Mouse (Mus musculus): ENCODE measurements around the gene Gins3. TPM values are rescaled to one million over a fixed set of nuclear protein-coding genes. Genes with fewer than 3 reads are reported as not detected.

Gins3 gene
- polyA plus RNA-seq, 1 experiment from 2014 or later: 2.6 TPM

DNA sequence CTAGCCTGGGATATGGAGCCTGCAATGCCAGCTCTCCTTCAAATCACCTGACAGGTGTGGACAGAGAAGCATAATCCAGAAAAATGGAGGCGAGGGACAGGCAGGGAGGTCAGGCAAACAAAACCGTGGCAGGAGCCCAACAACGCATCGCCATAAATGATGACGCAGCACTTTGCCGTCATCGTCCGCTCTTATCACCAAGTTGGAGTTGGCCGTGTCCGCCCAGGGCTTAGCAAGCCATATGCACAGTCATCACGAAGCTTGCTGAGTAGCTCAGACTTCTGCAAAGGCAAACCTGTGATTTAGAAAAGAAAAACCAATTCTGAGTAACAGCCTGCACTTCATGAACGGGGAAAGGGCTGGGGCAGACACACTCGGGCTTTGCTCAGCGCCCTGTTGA lies 22.5 kb upstream of the Gins3 start:
- 78% methylated on average over 14 of the region's 14 CpGs for WGBS (ENCODE audit: missing documents)
- Histone ChIP-seq H3K36me3 (ENCODE audit: inconsistent target) (no peaks in the 10 kb centered on the region), H3K4me3 (ENCODE audit: inconsistent target) (no peak overlapping the region), H3K27ac (no peak overlapping the region), H3K79me2 (ENCODE audit: inconsistent target) (no peaks in the 10 kb centered on the region)

DNA sequence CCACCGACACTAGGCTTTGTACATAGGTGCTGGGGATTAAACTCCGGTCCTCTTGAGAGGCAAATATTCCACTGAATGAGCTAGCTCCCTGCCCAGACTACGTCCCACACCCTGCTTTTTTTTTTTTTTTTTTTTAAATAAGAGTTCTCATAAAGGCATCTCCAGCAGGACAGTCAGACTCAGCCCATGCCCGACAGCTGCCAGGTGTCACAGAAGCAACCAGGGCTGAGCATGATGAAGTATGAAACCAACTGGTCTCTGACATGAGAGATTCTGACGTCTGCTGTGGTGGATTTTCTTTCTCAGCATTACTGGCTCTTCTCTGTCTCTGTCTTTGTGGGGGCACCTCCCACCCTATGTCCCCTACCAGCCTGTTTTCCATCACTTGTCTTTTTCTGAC lies 21.5 kb upstream of the Gins3 start:
- Histone ChIP-seq H3K4me3 (ENCODE audit: inconsistent target) (no peak overlapping the region), H3K79me2 (ENCODE audit: inconsistent target) (no peaks in the 10 kb centered on the region), H3K36me3 (ENCODE audit: inconsistent target) (no peaks in the 10 kb centered on the region), H3K27ac (no peak overlapping the region)
- WGBS (ENCODE audit: missing documents): 82% methylated on average over 5 of the region's 5 CpGs

DNA sequence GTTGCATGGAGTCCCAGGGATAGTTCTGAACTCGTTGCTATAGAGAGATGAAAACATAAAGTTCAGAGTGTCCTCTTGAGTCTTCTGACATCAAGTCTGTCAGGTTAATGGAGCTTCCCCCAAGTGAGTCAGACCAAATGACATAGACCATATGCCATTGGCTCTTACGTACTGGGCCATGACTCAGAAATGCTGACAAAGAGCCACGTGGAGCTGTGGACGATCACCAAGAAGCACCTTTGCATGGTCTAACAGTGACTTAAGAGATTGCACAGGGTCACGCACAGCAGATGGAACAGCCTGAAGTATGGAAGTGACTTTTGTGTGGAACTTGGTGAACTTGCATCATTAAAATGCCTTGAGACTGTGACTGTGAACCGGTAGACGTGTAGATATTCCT lies 16.9 kb upstream of the Gins3 start:
- H3K27ac ChIP-seq: no peak overlapping the region
- no peaks in the 10 kb centered on the region for H3K36me3 ChIP-seq (ENCODE audit: inconsistent target)
- no peak overlapping the region for H3K4me3 ChIP-seq (ENCODE audit: inconsistent target)
- no peaks in the 10 kb centered on the region for H3K79me2 ChIP-seq (ENCODE audit: inconsistent target)
- 84% methylated on average over 7 of the region's 7 CpGs for WGBS (ENCODE audit: missing documents)

DNA sequence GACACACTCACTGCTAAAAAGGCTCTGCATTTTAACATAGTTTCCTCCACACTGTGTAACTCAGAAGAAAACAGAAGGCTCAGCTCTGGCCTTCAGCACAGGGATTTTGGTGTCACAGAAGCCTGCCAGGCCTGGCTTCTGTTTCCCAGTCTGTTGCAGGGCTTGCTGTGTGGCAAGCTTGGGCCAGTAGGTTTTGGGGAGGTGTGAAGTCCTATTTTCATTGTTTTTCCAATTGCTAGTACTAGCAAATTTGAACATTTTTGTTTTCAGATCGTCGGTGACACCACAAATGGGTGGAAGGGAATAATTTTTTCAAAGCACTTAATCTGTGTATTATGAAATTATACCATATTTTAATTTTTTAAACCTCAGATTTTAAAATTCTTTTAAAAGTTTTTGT lies 13.2 kb upstream of the Gins3 start:
- no peak overlapping the region for H3K4me3 ChIP-seq (ENCODE audit: inconsistent target)
- H3K79me2 ChIP-seq (ENCODE audit: inconsistent target): no peaks in the 10 kb centered on the region
- no peaks in the 10 kb centered on the region for H3K36me3 ChIP-seq (ENCODE audit: inconsistent target)
- 100% methylated on average over 2 of the region's 2 CpGs for WGBS (ENCODE audit: missing documents)
- H3K27ac ChIP-seq: no peak overlapping the region

DNA sequence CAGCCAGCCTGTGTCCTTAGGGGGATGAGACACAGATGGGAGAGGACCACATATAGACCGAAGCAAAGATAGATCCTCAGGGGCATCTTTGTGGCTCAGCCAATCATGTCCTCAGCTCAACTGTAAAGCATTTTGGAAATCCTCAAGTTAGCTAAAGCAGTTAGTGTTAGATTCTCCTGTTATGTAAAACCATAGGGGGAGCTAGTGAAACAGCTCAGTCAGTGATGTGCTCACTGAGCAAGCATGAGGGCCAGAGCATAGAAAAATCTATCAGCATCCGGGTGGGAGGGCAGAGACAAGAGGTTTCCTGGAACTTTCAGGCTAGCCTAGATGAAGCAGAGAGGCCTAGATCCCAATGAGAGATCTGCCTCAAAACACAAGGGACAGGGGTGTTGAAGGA lies 8.4 kb upstream of the Gins3 start:
- WGBS (ENCODE audit: missing documents): 94% methylated on average over 2 of the region's 2 CpGs
- no peaks in the 10 kb centered on the region for H3K79me2 ChIP-seq (ENCODE audit: inconsistent target)
- no peak overlapping the region for H3K27ac ChIP-seq
- no peaks in the 10 kb centered on the region for H3K36me3 ChIP-seq (ENCODE audit: inconsistent target)
- H3K4me3 ChIP-seq (ENCODE audit: inconsistent target): no peak overlapping the region

DNA sequence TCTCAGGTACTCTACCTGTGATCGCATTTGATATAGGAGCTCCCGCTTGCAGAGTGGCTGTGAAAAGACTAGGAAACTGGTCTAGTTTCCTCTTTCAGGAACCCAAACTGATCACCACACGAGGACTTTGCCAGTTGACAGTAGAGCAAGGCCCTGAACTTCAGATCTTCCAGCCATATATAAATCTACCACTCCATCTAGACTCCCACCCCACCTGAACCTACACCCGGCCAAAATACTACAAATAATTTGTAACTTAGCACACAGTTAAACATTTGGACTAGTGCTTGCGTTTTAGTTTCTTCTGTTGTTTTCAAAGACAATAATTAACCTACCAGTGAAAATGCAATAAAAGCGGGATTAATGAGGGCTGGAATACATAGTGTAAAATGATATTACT lies 413 bp upstream of the Gins3 start:
- peaks cover 11% of the 10 kb centered on the region; the same call in 1 of the 2 replicates for H3K79me2 ChIP-seq (ENCODE audit: inconsistent target)
- WGBS (ENCODE audit: missing documents): 86% methylated on average over 6 of the region's 6 CpGs
- H3K4me3 ChIP-seq (ENCODE audit: inconsistent target): no peak overlapping the region
- no peak overlapping the region for H3K27ac ChIP-seq
- no peaks in the 10 kb centered on the region for H3K36me3 ChIP-seq (ENCODE audit: inconsistent target)

DNA sequence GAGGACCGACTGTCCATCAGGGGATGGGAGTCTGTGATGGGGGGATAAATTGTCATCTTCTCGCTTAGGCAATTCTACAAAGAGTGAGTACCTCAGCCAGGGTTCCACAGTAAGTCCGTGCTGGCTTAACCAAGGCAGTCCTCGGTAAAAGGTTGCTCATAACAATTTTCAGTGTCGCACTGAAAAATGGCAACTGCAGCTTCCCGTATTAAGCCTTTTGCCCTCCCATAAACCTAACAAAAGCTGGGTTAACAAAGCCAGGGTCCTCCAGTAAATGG lies 749 bp downstream of the Gins3 start:
- peaks cover 11% of the 10 kb centered on the region; the same call in 1 of the 2 replicates for H3K79me2 ChIP-seq (ENCODE audit: inconsistent target)
- no peak overlapping the region for H3K27ac ChIP-seq
- WGBS (ENCODE audit: missing documents): 4% methylated on average over 6 of the region's 6 CpGs
- no peaks in the 10 kb centered on the region for H3K36me3 ChIP-seq (ENCODE audit: inconsistent target)
- H3K4me3 ChIP-seq (ENCODE audit: inconsistent target): peak overlapping the region; percentile 74

DNA sequence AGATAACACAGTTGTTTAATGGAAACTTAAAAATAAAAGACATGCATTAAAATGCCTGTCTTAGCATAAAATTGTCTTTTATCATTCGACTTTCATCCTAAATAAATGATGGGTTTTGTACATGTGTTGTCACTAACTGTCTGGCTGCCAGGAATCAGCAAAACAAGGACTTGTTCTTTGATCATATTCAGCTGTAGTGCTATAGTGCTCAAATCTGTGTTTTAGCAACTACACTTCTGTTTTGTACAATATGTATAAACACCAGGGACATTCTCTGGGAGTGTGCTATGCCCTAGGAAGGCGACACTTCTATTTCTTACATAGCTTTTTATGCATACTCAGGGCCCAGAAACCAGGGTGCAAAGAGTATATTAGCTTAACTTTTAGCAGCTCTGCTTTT lies 11.7 kb downstream of the Gins3 start:
- WGBS (ENCODE audit: missing documents): 91% methylated on average over 2 of the region's 2 CpGs
- Histone ChIP-seq H3K79me2 (ENCODE audit: inconsistent target) (no peaks in the 10 kb centered on the region), H3K27ac (no peak overlapping the region), H3K4me3 (ENCODE audit: inconsistent target) (no peak overlapping the region), H3K36me3 (ENCODE audit: inconsistent target) (peaks cover 3% of the 10 kb centered on the region; the same call in 1 of the 2 replicates)

DNA sequence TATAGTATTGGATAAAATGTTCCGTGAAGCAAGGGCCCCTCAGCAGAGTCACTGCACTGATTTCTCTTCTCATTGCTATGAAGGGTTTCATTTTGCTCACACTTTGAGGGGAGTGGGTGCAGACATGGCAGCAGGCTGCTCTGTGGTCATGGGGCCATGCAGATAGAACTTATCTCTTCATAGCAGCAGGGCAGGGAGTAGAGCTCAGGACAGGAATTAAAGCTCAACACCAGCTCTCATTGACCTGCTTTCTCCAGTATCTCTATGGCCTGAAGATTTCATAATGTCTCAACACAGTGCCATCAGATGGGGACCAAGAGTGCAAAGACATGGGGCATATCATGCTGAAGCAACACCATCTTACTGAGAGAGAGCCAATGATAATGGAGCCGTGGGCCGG lies 15.0 kb downstream of the Gins3 start:
- Histone ChIP-seq H3K27ac (no peak overlapping the region), H3K36me3 (ENCODE audit: inconsistent target) (peaks cover 2% of the 10 kb centered on the region; the same call in 1 of the 2 replicates), H3K79me2 (ENCODE audit: inconsistent target) (no peaks in the 10 kb centered on the region), H3K4me3 (ENCODE audit: inconsistent target) (no peak overlapping the region)
- WGBS (ENCODE audit: missing documents): 90% methylated on average over 3 of the region's 3 CpGs

DNA sequence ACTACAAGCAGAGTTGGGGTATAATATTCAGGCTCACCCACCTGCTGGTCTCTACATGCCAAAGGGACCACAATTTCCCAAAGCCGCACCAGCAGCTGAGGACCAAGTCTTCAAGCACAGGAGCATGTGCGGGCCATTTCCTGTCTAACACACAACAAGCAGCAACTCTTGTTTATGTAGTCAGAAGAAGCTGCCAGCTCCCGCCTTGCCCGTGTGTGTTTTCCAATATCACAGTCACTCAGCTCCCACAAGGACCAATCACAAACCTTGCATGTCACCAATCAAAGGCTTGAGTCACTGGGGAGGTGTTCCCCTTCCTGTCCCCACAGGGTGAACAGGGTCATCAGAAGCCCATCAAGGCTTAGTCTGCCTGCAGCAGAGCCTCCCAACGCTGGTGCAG lies 20.1 kb downstream of the Gins3 start:
- H3K79me2 ChIP-seq (ENCODE audit: inconsistent target): no peaks in the 10 kb centered on the region
- H3K27ac ChIP-seq: no peak overlapping the region
- 84% methylated on average over 5 of the region's 5 CpGs for WGBS (ENCODE audit: missing documents)
- H3K4me3 ChIP-seq (ENCODE audit: inconsistent target): no peak overlapping the region
- no peaks in the 10 kb centered on the region for H3K36me3 ChIP-seq (ENCODE audit: inconsistent target)

DNA sequence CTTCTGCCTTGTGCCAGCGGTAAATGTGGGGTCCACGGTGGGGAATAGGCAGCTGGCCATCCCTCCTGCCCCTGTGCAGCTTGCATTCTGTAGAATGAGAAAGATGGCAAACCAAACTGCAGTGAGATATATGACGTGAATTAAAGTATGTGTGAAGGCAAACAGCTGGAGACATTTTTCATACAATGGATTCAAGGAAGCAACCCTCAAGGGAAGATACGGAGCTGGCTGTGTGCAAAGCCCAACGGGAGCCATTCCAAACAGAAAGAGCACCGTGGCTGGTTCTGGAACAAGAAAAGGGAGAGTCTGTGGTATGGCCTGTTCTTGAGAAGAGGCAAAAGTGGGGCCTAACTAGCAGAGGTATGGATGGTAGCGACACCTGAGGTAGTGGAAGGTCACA lies 22.6 kb downstream of the Gins3 start:
- Histone ChIP-seq H3K36me3 (ENCODE audit: inconsistent target) (no peaks in the 10 kb centered on the region), H3K27ac (no peak overlapping the region), H3K79me2 (ENCODE audit: inconsistent target) (no peaks in the 10 kb centered on the region), H3K4me3 (ENCODE audit: inconsistent target) (no peak overlapping the region)
- WGBS (ENCODE audit: missing documents): 99% methylated on average over 7 of the region's 7 CpGs

DNA sequence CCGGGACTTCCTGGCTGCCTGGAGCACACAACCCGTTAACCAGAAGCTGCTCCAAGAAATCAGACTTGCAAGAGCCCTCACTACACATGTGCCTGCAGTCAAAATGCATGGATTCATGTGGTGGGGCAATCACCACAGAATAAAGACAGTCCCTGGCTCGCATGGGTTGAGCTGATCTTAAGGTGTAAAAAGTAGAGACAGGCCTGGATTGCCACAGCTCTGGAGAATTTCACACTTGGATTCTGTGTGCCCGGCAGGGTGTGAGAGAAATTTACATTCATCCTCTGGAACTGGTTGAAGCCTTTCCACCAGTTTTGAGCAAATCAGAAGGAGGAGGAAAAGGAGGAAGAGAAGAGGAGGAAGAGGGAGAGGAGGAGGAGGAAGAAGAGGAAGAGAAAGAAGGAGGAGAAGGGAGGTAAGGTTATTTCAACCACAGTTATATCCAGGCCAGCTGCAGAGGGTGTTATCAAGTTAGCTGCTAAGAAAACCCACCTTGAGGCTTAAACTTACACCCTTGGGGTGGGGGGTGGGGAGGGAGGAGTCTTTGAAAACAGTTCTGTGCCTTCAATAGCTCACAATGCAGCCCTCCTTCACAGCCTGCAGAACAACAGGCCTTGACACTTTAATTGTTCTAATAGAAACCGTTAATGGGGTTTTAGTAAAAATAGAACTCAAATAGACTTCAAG lies 23.2 kb downstream of the Gins3 start:
- whole genome bisulfite sequencing (ENCODE audit: missing documents): 81% methylated on average over 5 of the region's 5 CpGs
- H3K36me3 ChIP-seq (ENCODE audit: inconsistent target): no peaks in the 10 kb centered on the region
- no peak overlapping the region for H3K4me3 ChIP-seq (ENCODE audit: inconsistent target)
- H3K27ac ChIP-seq: no peak overlapping the region
- H3K79me2 ChIP-seq (ENCODE audit: inconsistent target): no peaks in the 10 kb centered on the region

DNA sequence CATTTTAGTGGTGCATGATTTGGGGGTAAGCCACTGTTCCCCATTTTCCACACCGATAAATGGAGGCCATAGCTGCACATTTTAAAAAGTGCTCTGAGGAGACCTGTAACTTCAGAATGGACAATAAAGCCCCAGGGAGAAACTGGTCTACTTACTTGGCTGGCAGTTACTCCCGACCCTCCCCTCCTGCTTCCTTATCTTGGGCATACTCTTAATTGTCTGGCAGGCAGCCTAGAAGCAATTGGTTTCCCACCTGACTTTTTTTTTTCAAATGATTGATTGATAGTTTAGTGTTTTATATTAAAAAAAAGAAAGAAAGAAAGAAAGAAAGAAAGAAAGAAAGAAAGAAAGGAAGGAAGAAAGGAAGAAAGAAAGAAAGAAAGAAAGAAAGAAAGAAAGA lies 24.3 kb downstream of the Gins3 start:
- 60% methylated on average over 2 of the region's 2 CpGs for WGBS (ENCODE audit: missing documents)
- no peaks in the 10 kb centered on the region for H3K79me2 ChIP-seq (ENCODE audit: inconsistent target)
- no peaks in the 10 kb centered on the region for H3K36me3 ChIP-seq (ENCODE audit: inconsistent target)
- no peak overlapping the region for H3K4me3 ChIP-seq (ENCODE audit: inconsistent target)
- H3K27ac ChIP-seq: no peak overlapping the region

DNA sequence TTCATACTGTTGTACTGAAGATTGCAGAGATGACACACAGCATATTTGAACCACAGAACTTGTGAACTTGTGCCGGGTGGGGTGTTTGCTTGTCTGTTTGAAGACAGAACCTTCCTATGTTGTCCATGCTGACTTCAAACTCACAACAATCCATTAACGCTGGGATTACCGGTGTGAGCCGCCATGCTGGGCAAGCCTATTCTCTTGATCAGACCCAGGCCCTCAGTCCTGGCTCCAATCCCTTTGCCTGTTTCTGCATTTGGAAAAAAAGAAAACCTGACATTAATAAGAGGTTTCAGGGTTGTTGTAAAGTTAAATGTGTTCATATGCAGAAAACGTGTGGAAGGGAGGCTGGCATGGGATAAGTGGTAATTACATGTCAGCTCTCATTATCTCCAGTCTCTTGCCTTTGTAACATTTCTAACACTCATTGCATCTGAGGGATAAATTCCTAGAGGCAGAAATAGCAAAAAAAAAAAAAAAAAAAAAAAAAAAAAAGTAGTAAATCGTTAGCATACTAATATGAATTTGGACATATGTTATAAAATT lies 27.2 kb downstream of the Gins3 start:
- 90% methylated on average over 6 of the region's 6 CpGs for WGBS (ENCODE audit: missing documents)
- Histone ChIP-seq H3K79me2 (ENCODE audit: inconsistent target) (no peaks in the 10 kb centered on the region), H3K36me3 (ENCODE audit: inconsistent target) (no peaks in the 10 kb centered on the region), H3K27ac (no peak overlapping the region), H3K4me3 (ENCODE audit: inconsistent target) (no peak overlapping the region)

DNA sequence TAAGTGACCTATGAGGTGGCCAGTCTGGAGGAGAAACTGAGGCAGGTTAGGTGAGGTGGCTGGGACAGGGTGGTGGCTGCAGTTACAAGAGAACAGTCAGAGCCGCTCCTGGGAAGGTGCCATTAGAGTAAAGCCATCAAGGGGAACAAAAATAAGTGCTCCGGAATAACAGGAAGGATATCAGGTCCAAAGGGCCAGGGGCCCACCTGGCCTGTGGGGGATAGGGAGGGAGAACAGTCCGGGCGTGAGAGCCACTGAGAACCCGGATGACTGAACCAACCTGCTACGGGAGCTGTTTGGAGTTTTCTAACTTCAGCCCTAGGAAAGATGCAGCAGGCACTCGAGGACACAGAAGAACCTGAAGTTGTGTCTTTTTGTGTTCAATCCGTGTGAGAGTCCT lies 27.8 kb downstream of the Gins3 start:
- no peaks in the 10 kb centered on the region for H3K36me3 ChIP-seq (ENCODE audit: inconsistent target)
- no peak overlapping the region for H3K27ac ChIP-seq
- no peaks in the 10 kb centered on the region for H3K79me2 ChIP-seq (ENCODE audit: inconsistent target)
- 84% methylated on average over 8 of the region's 8 CpGs for WGBS (ENCODE audit: missing documents)
- H3K4me3 ChIP-seq (ENCODE audit: inconsistent target): no peak overlapping the region

DNA sequence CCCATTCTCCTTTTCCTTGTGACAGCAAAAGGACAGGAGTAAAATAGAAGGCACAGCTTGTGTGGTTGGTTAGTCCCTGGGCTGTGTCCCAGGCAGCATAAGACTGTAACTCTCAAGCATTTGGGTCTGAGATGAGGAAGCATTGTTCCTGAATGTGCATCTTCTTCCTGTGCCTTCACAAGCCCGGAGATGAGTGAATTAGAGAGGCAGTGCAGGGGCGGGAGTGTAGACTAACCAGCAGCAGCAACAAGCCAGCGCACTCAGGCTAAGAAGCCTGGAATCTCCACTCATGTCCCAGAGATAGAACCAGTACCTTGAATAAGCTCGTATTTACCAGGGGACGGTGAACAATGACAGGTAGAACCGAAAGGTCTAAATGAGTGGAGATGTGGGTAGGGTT lies 28.3 kb downstream of the Gins3 start:
- Histone ChIP-seq H3K4me3 (ENCODE audit: inconsistent target) (no peak overlapping the region), H3K27ac (no peak overlapping the region), H3K36me3 (ENCODE audit: inconsistent target) (no peaks in the 10 kb centered on the region), H3K79me2 (ENCODE audit: inconsistent target) (no peaks in the 10 kb centered on the region)
- 79% methylated on average over 6 of the region's 6 CpGs for WGBS (ENCODE audit: missing documents)

Measured in macrophage (primary cell).